Mouse (Mus musculus) left cerebral cortex, postnatal 14 days (tissue): Measurements from ENCODE around the gene 4930452B06Rik. TPM values are rescaled to one million over a fixed set of nuclear protein-coding genes. Genes with fewer than 3 reads are reported as not detected.

Source experiments
- DNase-seq, 2 experiments: peaks; one replicate each; pipeline ENCODE4 v3.0.0; 2021 to 2022; ENCODE audit warnings: low spot score in 2 of 2, mixed read lengths in 1 of 2
- intact Hi-C: fragments of 180-260 bp; cut with DNase I; formaldehyde crosslinking; loops from one replicate; pipeline ENCODE4 v1.15.1; 2025
- total RNA-seq, 2 experiments: library from RNA; stranded (reverse); gene quantifications; 2 replicates each; pipeline ENCODE4 v1.2.3; 2021

Gene 4930452B06Rik
- total RNA-seq, 2 experiments from 2014 or later = 9.6 to 10.6 TPM

DNA sequence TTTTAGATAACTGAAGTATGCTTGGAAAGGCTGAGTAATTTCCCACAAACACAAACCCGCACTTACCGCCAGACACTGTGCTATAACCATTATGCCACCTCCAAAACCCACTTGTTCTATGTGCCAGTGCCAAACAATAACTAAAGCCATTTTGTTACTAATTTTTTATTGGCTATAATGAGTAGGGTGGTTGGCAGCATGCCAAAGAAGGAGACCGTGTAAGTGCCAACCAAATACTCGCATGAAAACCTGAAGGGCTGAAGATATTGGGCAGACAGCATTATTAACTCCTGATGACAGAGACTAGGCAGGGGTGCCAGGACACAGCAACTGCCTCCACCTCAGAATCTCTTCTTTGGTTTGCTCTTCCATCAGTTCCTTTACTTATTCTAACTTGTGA, 203.1 kb downstream of the 4930452B06Rik start:
- intact Hi-C loops = no loop called here
- DNase-seq = no peak

GRCm38 (mm10) chr14:8462321-8462909, 203.6 kb downstream of the 4930452B06Rik start:
- intact Hi-C loops = no loop called here
- DNase-seq = no peak

GRCm38 (mm10) chr14:8460226-8461129, 205.6 kb downstream of the 4930452B06Rik start:
- DNase-seq = peak; percentile 69 to 76
- intact Hi-C loops = no loop called here

DNA sequence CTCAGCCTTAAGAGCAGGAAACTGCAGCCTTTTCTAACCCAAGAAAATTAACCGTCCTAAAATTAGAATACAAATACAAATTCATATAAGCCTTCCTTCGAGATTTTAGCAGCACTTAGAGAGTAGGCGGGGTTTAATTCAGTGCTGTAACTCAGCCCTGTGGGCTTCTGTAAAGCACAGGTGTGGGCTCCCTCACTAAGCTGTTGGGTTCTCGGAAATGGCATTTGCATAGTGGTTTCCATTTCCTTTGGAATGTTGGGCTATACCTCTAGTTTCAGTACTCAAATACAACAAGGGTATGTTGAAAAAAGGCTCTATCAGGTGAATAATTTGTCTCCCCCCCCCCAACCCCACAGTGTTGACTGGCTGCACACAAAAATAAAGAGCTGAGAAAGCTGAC, 206.3 kb downstream of the 4930452B06Rik start:
- intact Hi-C loops = no loop called here
- DNase-seq = no peak

DNA sequence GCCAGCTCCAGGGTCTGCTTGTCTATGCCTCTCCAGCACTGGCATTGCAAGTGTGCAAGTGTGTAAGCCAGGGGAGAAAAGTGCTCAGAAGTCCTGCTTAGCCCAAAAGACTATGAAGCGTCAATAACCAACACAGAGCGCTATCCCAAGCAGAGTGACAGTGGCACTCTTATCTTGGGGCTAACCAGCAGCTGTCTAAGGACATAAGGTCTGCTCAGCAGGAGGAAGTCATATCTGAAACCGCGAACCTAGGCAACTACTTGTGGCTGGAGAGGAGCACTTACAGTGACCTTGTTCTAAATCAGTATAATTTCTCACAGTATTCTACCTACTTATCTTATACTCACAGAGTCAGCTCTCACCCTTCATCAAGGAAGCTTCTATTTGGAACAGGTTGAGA, 214.9 kb downstream of the 4930452B06Rik start:
- intact Hi-C loops = no loop called here
- DNase-seq = no peak

GRCm38 (mm10) chr14:8450342-8450741, 215.7 kb downstream of the 4930452B06Rik start:
- intact Hi-C loops = no loop called here
- DNase-seq = no peak

DNA sequence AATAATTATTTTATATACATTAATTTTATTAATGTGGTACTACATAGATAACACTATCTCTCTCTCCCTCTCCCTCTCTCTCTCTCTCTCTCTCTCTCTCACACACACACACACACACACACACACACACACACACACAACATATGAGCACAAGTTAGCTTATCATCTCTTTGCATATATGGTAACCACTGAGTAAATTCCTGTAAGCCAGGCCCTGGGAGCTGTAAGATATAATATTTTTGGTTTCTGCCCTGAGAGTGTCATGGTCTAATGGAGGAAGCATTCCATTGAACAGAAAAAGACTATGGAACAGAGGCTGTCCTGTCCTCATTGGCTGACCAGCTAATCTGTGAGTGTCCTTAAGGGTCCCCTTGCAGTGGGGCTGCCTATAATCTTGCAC, 216.7 kb downstream of the 4930452B06Rik start:
- no peak for DNase-seq
- intact Hi-C loops = loop anchor here (10.0 kb wide), 1 partner anchor 84 kb away; no protein-coding TSS in a partner anchor

GRCm38 (mm10) chr14:8447352-8447751, 218.7 kb downstream of the 4930452B06Rik start:
- DNase-seq = no peak
- intact Hi-C loops = loop anchor here (10.0 kb wide), 1 partner anchor 83 kb away; no protein-coding TSS in a partner anchor

- DNase-seq = no peak
- intact Hi-C loops = loop anchor here (10.0 kb wide), 1 partner anchor 80 kb away; no protein-coding TSS in a partner anchor
These were observed 221.7 kb downstream of the 4930452B06Rik start for GRCm38 (mm10) chr14:8444363-8444762.

- DNase-seq = no peak
- intact Hi-C loops = loop anchor here (10.0 kb wide), 1 partner anchor 78 kb away; no protein-coding TSS in a partner anchor
These were observed 223.3 kb downstream of the 4930452B06Rik start for GRCm38 (mm10) chr14:8442691-8443090.

DNA sequence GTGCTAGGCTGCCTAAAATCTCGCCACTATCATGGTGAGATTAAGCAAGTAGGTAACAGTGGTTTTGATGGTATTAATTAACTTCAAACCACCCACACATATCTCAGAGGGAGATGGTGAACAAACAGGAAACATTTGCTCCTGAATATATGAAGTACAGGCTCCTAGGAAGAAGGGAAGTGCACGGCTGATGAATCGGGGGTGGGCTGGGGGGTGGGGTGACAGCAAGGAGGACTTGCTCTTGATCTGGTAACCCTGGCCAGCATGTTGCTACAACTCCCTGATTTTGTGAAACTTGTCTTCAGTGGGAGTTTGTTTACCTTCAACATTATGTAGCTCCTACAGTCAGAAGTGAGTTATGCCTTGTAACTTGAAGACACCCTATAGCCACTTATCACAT, 224.4 kb downstream of the 4930452B06Rik start:
- intact Hi-C loops = loop anchor here (10.0 kb wide), 1 partner anchor 77 kb away; no protein-coding TSS in a partner anchor
- no peak for DNase-seq

- intact Hi-C loops = no loop called here
- DNase-seq = no peak
These were observed 235.3 kb downstream of the 4930452B06Rik start for GRCm38 (mm10) chr14:8430611-8431230.

DNA sequence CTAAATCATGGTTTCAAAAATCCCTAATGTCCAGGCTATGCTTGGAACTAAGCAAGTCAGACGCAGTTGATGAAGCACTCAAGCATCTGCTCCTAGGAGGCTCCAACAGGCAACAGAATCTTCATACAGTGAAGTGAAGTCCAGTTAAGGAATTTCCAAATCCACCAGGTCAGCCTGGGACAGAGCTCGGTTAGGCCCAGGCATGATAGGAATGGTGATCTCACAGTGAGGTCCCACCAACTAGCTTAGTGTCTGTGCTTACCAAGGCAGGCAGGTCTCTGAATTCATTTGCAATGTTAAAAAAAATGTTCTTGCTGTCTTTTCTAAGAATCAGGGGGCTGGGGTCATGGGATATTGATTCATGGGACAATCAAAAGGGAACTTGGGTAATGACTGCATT, 236.3 kb downstream of the 4930452B06Rik start:
- intact Hi-C loops = no loop called here
- DNase-seq = no peak

- DNase-seq = no peak
- intact Hi-C loops = no loop called here
These were observed 243.2 kb downstream of the 4930452B06Rik start for GRCm38 (mm10) chr14:8422833-8423232.

- intact Hi-C loops = no loop called here
- no peak for DNase-seq
These were observed 244.7 kb downstream of the 4930452B06Rik start for GRCm38 (mm10) chr14:8421199-8421787.

GRCm38 (mm10) chr14:8418610-8419009, 247.4 kb downstream of the 4930452B06Rik start:
- DNase-seq = no peak
- intact Hi-C loops = no loop called here

GRCm38 (mm10) chr14:8405946-8406345, 260.1 kb downstream of the 4930452B06Rik start:
- intact Hi-C loops = no loop called here
- DNase-seq = no peak

GRCm38 (mm10) chr14:8403310-8403709, 262.7 kb downstream of the 4930452B06Rik start:
- no peak for DNase-seq
- intact Hi-C loops = no loop called here

DNA sequence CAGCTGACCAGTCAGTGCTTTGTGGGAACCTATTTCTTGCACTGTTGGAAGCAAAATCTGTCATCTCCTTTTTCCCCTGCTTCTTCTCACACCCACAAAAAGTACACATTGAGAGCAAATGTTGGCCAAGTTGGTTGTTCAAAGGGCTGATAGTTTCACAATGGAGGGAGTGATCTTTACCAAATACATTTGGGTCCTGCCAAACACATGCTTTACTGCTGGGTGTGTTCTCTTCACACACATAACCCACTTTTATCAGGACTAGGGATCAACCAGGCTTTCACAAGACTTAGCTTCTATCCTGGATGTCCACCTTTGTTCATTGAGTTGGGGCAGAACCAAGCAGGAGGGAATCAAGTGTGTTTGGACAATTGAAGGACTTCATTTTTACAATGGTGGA, 267.5 kb downstream of the 4930452B06Rik start:
- intact Hi-C loops = no loop called here
- no peak for DNase-seq
